Mouse (Mus musculus) left cerebral cortex, adult 2 months (tissue): Measurements from ENCODE around the gene Cpn2. TPM values are rescaled to one million over a fixed set of nuclear protein-coding genes. Genes with fewer than 3 reads are reported as not detected.

Source experiments
- DNase-seq, 2 experiments: peaks; one replicate each; pipeline ENCODE4 v3.0.0; 2021 to 2022; ENCODE audit warnings: low spot score in 2 of 2, mixed read lengths in 1 of 2; ENCODE audit errors: extremely low spot score in 1 of 2
- H3K27ac ChIP-seq: fragments of 200-600 bp; 2 replicates; pipeline ENCODE4 v1.8.1; 2022
- H3K4me3 ChIP-seq: fragments of 200-600 bp; 2 replicates; pipeline ENCODE4 v1.8.1; 2022
- CTCF ChIP-seq: fragments of 200-600 bp; IDR thresholded peaks from 2 replicates; pipeline ENCODE4 v1.8.1; 2022; ENCODE audit warnings: antibody characterized with exemption, mild to moderate bottlenecking, moderate library complexity
- intact Hi-C: fragments of 180-260 bp; cut with DNase I; formaldehyde crosslinking; loops from one replicate; pipeline ENCODE4 v1.15.1; 2025
- total RNA-seq, 2 experiments: library from RNA; stranded (reverse); gene quantifications; 2 replicates each; pipeline ENCODE4 v1.2.3; 2021

Gene Cpn2
- total RNA-seq, 2 experiments from 2014 or later: not detected

DNA sequence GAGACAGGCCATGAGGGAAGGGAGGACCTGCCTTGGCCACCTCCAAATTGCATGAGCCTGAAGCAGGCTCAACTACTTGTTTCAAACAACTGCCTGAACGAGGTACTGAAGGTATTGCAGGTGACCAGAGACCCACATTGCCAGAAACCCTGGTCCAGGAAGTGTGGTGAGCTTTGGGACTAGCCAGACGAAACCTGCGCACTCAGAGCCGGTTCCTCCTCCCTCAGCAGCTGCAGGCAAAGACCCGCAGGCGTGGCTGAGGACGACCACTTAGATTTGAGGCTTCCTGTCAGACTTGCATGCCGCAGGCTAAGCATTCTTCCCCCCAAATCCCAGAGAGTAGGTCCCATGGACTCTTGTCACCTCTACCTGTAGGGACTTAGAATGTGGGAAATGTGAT, 33.2 kb downstream of the Cpn2 start:
- H3K4me3 ChIP-seq: no peak overlapping the region
- intact Hi-C loops: no loop called here
- no peak for DNase-seq
- H3K27ac ChIP-seq: no peak overlapping the region
- TF ChIP-seq CTCF: no peak

GRCm38 (mm10) chr16:30231882-30232604, 35.3 kb downstream of the Cpn2 start:
- no peak for DNase-seq
- intact Hi-C loops: no loop called here
- H3K4me3 ChIP-seq: no peak overlapping the region
- no peak overlapping the region for H3K27ac ChIP-seq
- TF ChIP-seq CTCF: no peak

DNA sequence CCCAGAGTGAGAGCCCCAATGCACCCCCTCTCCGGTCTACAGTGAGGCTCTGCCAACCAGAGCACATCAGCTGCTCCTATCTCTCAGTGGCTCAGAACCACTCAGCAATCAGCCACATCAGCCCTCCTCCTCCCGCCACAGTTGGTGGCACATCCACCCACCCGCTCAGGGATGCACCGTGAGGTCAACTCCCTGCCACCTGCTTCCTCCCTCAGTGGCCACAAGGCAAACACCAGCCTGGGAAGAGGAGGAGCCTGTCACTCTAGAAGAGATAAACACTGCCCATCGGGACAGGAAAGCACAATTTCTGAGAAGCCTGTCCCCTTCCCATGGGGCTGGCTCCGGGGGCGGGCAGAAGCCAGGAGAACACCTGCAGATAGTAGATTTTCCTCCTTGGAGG, 39.9 kb downstream of the Cpn2 start:
- no peak for DNase-seq
- Histone ChIP-seq H3K4me3 (no peak overlapping the region), H3K27ac (no peak overlapping the region)
- intact Hi-C loops: no loop called here
- TF ChIP-seq CTCF: no peak

GRCm38 (mm10) chr16:30221161-30221782, 46.0 kb downstream of the Cpn2 start:
- TF ChIP-seq CTCF: no peak
- Histone ChIP-seq H3K4me3 (no peak overlapping the region), H3K27ac (no peak overlapping the region)
- no peak for DNase-seq
- intact Hi-C loops: no loop called here

DNA sequence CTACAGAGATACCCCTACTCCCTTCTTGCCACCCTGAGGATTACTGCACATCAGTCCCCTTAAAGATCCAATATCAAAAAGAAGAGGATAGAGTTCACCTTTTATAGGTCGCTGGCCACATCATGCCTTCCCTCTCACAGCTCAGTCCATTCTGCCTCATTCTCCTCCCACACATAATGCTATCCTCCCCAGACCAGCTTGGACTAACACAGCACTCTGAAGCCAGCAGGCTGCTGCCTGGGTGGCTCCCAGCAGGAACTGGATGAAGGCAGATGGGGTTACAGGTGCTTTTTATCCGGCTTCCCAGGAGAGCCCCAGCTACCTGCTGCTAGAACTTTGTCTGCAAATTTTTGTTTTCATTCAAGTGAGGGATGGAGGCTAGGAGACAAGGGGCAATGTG, 51.5 kb downstream of the Cpn2 start:
- Histone ChIP-seq H3K4me3 (no peak overlapping the region), H3K27ac (no peak overlapping the region)
- DNase-seq: no peak
- intact Hi-C loops: no loop called here
- no peak for TF ChIP-seq CTCF

- TF ChIP-seq CTCF: no peak; the same call in 1 of the 2 replicates
- no peak for DNase-seq
- intact Hi-C loops: no loop called here
- Histone ChIP-seq H3K4me3 (no peak overlapping the region), H3K27ac (no peak overlapping the region)
These were observed 53.7 kb downstream of the Cpn2 start for GRCm38 (mm10) chr16:30213644-30214043.

GRCm38 (mm10) chr16:30212035-30212434, 55.3 kb downstream of the Cpn2 start:
- no peak for DNase-seq
- TF ChIP-seq CTCF: no peak
- H3K27ac ChIP-seq: no peak overlapping the region
- intact Hi-C loops: no loop called here
- no peak overlapping the region for H3K4me3 ChIP-seq

- Histone ChIP-seq H3K27ac (no peak overlapping the region), H3K4me3 (no peak overlapping the region)
- intact Hi-C loops: no loop called here
- peak; percentile 30 for TF ChIP-seq CTCF
- no peak for DNase-seq
These were observed 58.0 kb downstream of the Cpn2 start for GRCm38 (mm10) chr16:30209264-30209663.

GRCm38 (mm10) chr16:30207991-30208390, 59.3 kb downstream of the Cpn2 start:
- TF ChIP-seq CTCF: no peak
- intact Hi-C loops: no loop called here
- DNase-seq: no peak
- no peak overlapping the region for H3K4me3 ChIP-seq
- H3K27ac ChIP-seq: no peak overlapping the region

- peak; percentile 21 for TF ChIP-seq CTCF
- intact Hi-C loops: no loop called here
- H3K27ac ChIP-seq: no peak overlapping the region
- no peak overlapping the region for H3K4me3 ChIP-seq
- no peak for DNase-seq
These were observed 60.0 kb downstream of the Cpn2 start for GRCm38 (mm10) chr16:30207111-30207828.

Other genes starting within 250 kb of the Cpn2 start
- gene Hes1, start 203.1 kb downstream of the Cpn2 start, total RNA-seq: 10 to 100 TPM; 20.2 to 21.8 TPM
- not detected for gene Lrrc15, start 15.8 kb upstream of the Cpn2 start, total RNA-seq
- 1 to 10 TPM in 1 of 2 experiments, under 1 TPM in 1; 0.56 to 1.1 TPM for gene Gp5, start 43.3 kb upstream of the Cpn2 start, total RNA-seq
- 10 to 100 TPM; 71.3 to 73.7 TPM for gene Atp13a3, start 138.5 kb upstream of the Cpn2 start, total RNA-seq